Mouse (Mus musculus) kidney, postnatal 36 days (tissue): ENCODE measurements around the gene Csad.
A peak's percentile ranks its signal among the peaks of the same experiment; 100 is the strongest.
"Not testable (repeated sequence)": the region's sequence is repeated elsewhere in the genome, so short reads cannot be mapped to it uniquely, and the experiment has no call there.

Experiments used
- DNase-seq, 2 experiments: peaks; one replicate each; pipeline ENCODE4 v3.0.0; 2021 to 2022; ENCODE audit warnings: mixed read lengths in 2 of 2

The Csad gene

GRCm38 (mm10) chr15:102156836-102157235 lies 47.7 kb downstream of the Csad start:
- no peak for DNase-seq

GRCm38 (mm10) chr15:102155006-102155405 lies 49.5 kb downstream of the Csad start:
- DNase-seq: not testable (repeated sequence)

- peak in 1 of 2 experiments; percentile 44 for DNase-seq
Measured at GRCm38 (mm10) chr15:102152646-102153045, 51.9 kb downstream of the Csad start.

GRCm38 (mm10) chr15:102150301-102151135 lies 54.0 kb downstream of the Csad start, which contains the start of gene Soat2:
Gene Soat2, plus strand, starts transcription at chr15:102150526.
- peak; percentile 52 to 67 for DNase-seq

- DNase-seq: peak; percentile 39 to 58
Measured at GRCm38 (mm10) chr15:102149561-102149960, 55.0 kb downstream of the Csad start.

GRCm38 (mm10) chr15:102147674-102148402 lies 56.7 kb downstream of the Csad start:
- DNase-seq: no peak

- peak; percentile 51 to 79 for DNase-seq
Measured at GRCm38 (mm10) chr15:102146882-102147281, 57.6 kb downstream of the Csad start.

- DNase-seq: no peak
Measured at GRCm38 (mm10) chr15:102146089-102146488, 58.4 kb downstream of the Csad start.

GRCm38 (mm10) chr15:102145330-102145729 lies 59.2 kb downstream of the Csad start:
- DNase-seq: no peak

- DNase-seq: no peak
Measured at GRCm38 (mm10) chr15:102144726-102145125, 59.8 kb downstream of the Csad start.

- no peak for DNase-seq
Measured at GRCm38 (mm10) chr15:102144274-102144711, 60.2 kb downstream of the Csad start, which contains the start of gene Igfbp6. Gene Igfbp6, plus strand, starts transcription at chr15:102144362.

GRCm38 (mm10) chr15:102142914-102143912 lies 61.3 kb downstream of the Csad start:
- DNase-seq: no peak

- no peak for DNase-seq
Measured at GRCm38 (mm10) chr15:102141120-102141519, 63.4 kb downstream of the Csad start.

GRCm38 (mm10) chr15:102136129-102136758 lies 68.3 kb downstream of the Csad start, which contains the start of gene Spryd3:
Gene Spryd3, minus strand, starts transcription at chr15:102136234.
- peak; percentile 96 to 97 for DNase-seq

- DNase-seq: no peak
Measured at GRCm38 (mm10) chr15:102135522-102136128, 68.9 kb downstream of the Csad start.

GRCm38 (mm10) chr15:102134709-102135108 lies 69.8 kb downstream of the Csad start:
- DNase-seq: no peak

GRCm38 (mm10) chr15:102133314-102133713 lies 71.2 kb downstream of the Csad start:
- DNase-seq: peak in 1 of 2 experiments; percentile 58
